8 mouse cellular contexts compared by ENCODE assay signal in genomic region chr13:58402744-58403110, GRCm38 (mm10). TPM values are rescaled to one million over a fixed set of nuclear protein-coding genes. Genes with fewer than 3 reads are reported as not detected.
DNase-seq lines count a peak whose midpoint lies in the region; ATAC-seq and TF ChIP-seq lines count a peak whose summit lies in the region.

No protein-coding gene starts in this region.

- peak overlapping the region; percentile 99 for H3K4me3 ChIP-seq in heart, embryonic 11.5 days (ENCODE audit: low read depth, low read length)
- peak overlapping the region; percentile 28 to 89 for H3K4me3 ChIP-seq in MEL (ENCODE audit: control insufficient read depth in 1 of 2, insufficient read depth in 1 of 2, low read depth in 2 of 2, low read length in 2 of 2)
- H3K4me3 ChIP-seq in hindbrain, embryonic 12.5 days: peak overlapping the region; percentile 97

- DNase-seq in heart, adult 9 months (ENCODE audit: low spot score in 2 of 2): no peak
- no peak for DNase-seq in MEL (ENCODE audit: low read depth, low spot score)
- DNase-seq in lung, postnatal 36 days: peak; percentile 87
- DNase-seq in layer of hippocampus, adult 18-20 months (ENCODE audit: low spot score in 2 of 2): no peak
- DNase-seq in urinary bladder, postnatal 25 days (ENCODE audit: low spot score): no peak
- DNase-seq in urinary bladder, adult 2 months (ENCODE audit: low spot score): no peak

- peak overlapping the region; percentile 100 for H3K9ac ChIP-seq in heart, embryonic 11.5 days (ENCODE audit: low read depth, low read length)
- H3K9ac ChIP-seq in MEL (ENCODE audit: control insufficient read depth, low read depth, low read length, poor library complexity, severe bottlenecking): peak overlapping the region; percentile 97
- peak overlapping the region; percentile 100 for H3K9ac ChIP-seq in hindbrain, embryonic 12.5 days

- peaks cover 56% of the 10 kb centered on the region for H3K79me2 ChIP-seq in MEL (ENCODE audit: control insufficient read depth, insufficient read depth, low read length, poor library complexity)

- TF ChIP-seq CTCF in MEL (IDR thresholded peaks at IDR 0.05 in 2 of 3, conservative IDR thresholded peaks at IDR 0.05 in 1 of 3; ENCODE audit: control insufficient read depth in 1 of 3, insufficient read depth in 1 of 3, low read depth in 2 of 3, low read length in 3 of 3, poor library complexity in 1 of 3, severe bottlenecking in 1 of 3): no peak

- no peak for TF ChIP-seq RAD21 in MEL (IDR thresholded peaks at IDR 0.05; ENCODE audit: low read depth, low read length)

- H3K27ac ChIP-seq in heart, embryonic 11.5 days (ENCODE audit: low read depth, low read length): peak overlapping the region; percentile 99
- H3K27ac ChIP-seq in MEL (ENCODE audit: control insufficient read depth, low read depth, low read length): peak overlapping the region; percentile 95
- peak overlapping the region; percentile 99 for H3K27ac ChIP-seq in hindbrain, embryonic 12.5 days

- H3K27me3 ChIP-seq in heart, embryonic 11.5 days (ENCODE audit: control insufficient read depth, insufficient read depth, low read length): no peaks in the 10 kb centered on the region
- H3K27me3 ChIP-seq in MEL (ENCODE audit: control insufficient read depth in 1 of 2, insufficient read depth in 2 of 2, low read length in 2 of 2): no peaks in the 10 kb centered on the region
- no peaks in the 10 kb centered on the region for H3K27me3 ChIP-seq in hindbrain, embryonic 12.5 days

- peak overlapping the region; percentile 66 for H3K4me2 ChIP-seq in heart, embryonic 11.5 days
- peak overlapping the region; percentile 54 for H3K4me2 ChIP-seq in hindbrain, embryonic 12.5 days (replicated peaks)

- TF ChIP-seq EP300 in MEL (IDR thresholded peaks at IDR 0.05; ENCODE audit: low read depth in 1 of 2, low read length in 2 of 2): peak in 1 of 2 experiments; percentile 27; a peak in 1 of 4 replicates

- H3K36me3 ChIP-seq in heart, embryonic 11.5 days (ENCODE audit: control insufficient read depth, insufficient read depth, low read length): 0 out of 2 replicates have a peak, but pooled peaks cover 1% of the 10 kb centered on the region
- peaks cover 25 to 35% of the 10 kb centered on the region in 2 experiments for H3K36me3 ChIP-seq in MEL (ENCODE audit: control insufficient read depth in 1 of 2, insufficient read depth in 2 of 2, low read length in 2 of 2)
- H3K36me3 ChIP-seq in hindbrain, embryonic 12.5 days: peaks cover 12% of the 10 kb centered on the region

- H3K4me1 ChIP-seq in heart, embryonic 11.5 days (ENCODE audit: control insufficient read depth, insufficient read depth, low read length): 0 out of 2 replicates have a peak, but pooled peaks cover 3% of the 10 kb centered on the region
- H3K4me1 ChIP-seq in MEL (ENCODE audit: control insufficient read depth in 1 of 2, insufficient read depth in 2 of 2, low read length in 2 of 2): peaks cover 6 to 17% of the 10 kb centered on the region in 2 experiments
- H3K4me1 ChIP-seq in hindbrain, embryonic 12.5 days: peaks cover 6% of the 10 kb centered on the region

- under 1% methylated on average over 24 of the region's 48 CpGs for WGBS in heart, embryonic 11.5 days (ENCODE audit: insufficient replicate concordance)
- WGBS in hindbrain, embryonic 12.5 days: under 1% methylated on average over 42 of the region's 48 CpGs

- no peaks in the 10 kb centered on the region for H3K9me3 ChIP-seq in heart, embryonic 11.5 days (replicated peaks; ENCODE audit: control insufficient read depth, low read length)
- H3K9me3 ChIP-seq in MEL (replicated peaks; ENCODE audit: insufficient read depth, low read length): no peaks in the 10 kb centered on the region
- no peaks in the 10 kb centered on the region for H3K9me3 ChIP-seq in hindbrain, embryonic 12.5 days (replicated peaks)

- TF ChIP-seq POLR2A in MEL (IDR thresholded peaks at IDR 0.05; ENCODE audit: control insufficient read depth in 1 of 2, insufficient read depth in 1 of 2, low read depth in 1 of 2, low read length in 2 of 2, poor library complexity in 1 of 2): no peak; a peak in 1 of 4 replicates

- ATAC-seq in heart, embryonic 11.5 days (replicated peaks; ENCODE audit: insufficient number of reproducible peaks, low FRiP score, low TSS enrichment): peak; percentile 61
- no peak; the same call in 1 of the 2 replicates for ATAC-seq in hindbrain, embryonic 12.5 days (ENCODE audit: low FRiP score)

TF ChIP-seq in MEL, 35 proteins besides CTCF, POLR2A, EP300 and RAD21 (continues in another document):
- TF ChIP-seq ZNF384 (IDR thresholded peaks at IDR 0.05; ENCODE audit: low read depth, low read length) (no peak), USF1 (IDR thresholded peaks at IDR 0.05; ENCODE audit: low read depth, low read length) (no peak), CHD2 (IDR thresholded peaks at IDR 0.05; ENCODE audit: low read length) (no peak), ETS1 (IDR thresholded peaks at IDR 0.05; ENCODE audit: low read depth, low read length) (no peak), NELFE (IDR thresholded peaks at IDR 0.05; ENCODE audit: low read depth, low read length) (no peak), ELF1 (IDR thresholded peaks at IDR 0.05; ENCODE audit: low read depth, low read length) (peak; percentile 79), MEF2A (IDR thresholded peaks at IDR 0.05; ENCODE audit: extremely low read depth, insufficient replicate concordance, low read depth, low read length, poor library complexity, severe bottlenecking) (no peak), HCFC1 (IDR thresholded peaks at IDR 0.05; ENCODE audit: low read depth, low read length) (no peak), GATA1 (IDR thresholded peaks at IDR 0.05; ENCODE audit: low read depth, low read length) (no peak), USF2 (IDR thresholded peaks at IDR 0.05; ENCODE audit: borderline replicate concordance in 1 of 2, insufficient read depth in 1 of 2, low read depth in 1 of 2, low read length in 2 of 2) (no peak), GABPA (IDR thresholded peaks at IDR 0.05; ENCODE audit: low read depth, low read length) (no peak), SIN3A (IDR thresholded peaks at IDR 0.05; ENCODE audit: low read length) (peak; percentile 16), MAX (IDR thresholded peaks at IDR 0.05; ENCODE audit: low read length) (no peak), TAL1 (IDR thresholded peaks at IDR 0.05; ENCODE audit: low read length) (no peak), MYC (IDR thresholded peaks at IDR 0.05; ENCODE audit: low read depth, low read length) (no peak), TCF12 (IDR thresholded peaks at IDR 0.05; ENCODE audit: low read depth, low read length) (0 out of 2 replicates have a peak, but pooled peaks have one; percentile 4), MXI1 (IDR thresholded peaks at IDR 0.05; ENCODE audit: low read depth, low read length) (0 out of 2 replicates have a peak, but pooled peaks have one; percentile 9), KAT2A (conservative IDR thresholded peaks at IDR 0.05; ENCODE audit: low read depth, low read length) (no peak), MAZ (IDR thresholded peaks at IDR 0.05; ENCODE audit: low read depth, low read length) (no peak; the same call in none of the 2 replicates), UBTF (IDR thresholded peaks at IDR 0.05; ENCODE audit: borderline replicate concordance, insufficient read depth, low read depth, low read length) (no peak), E2F4 (IDR thresholded peaks at IDR 0.05; ENCODE audit: borderline replicate concordance, low read depth, low read length) (0 out of 2 replicates have a peak, but pooled peaks have one; percentile 6), ZC3H11A (IDR thresholded peaks at IDR 0.05; ENCODE audit: low read depth, low read length) (no peak), POLR2AphosphoS2 (IDR thresholded peaks at IDR 0.05; ENCODE audit: low read length) (no peak), RCOR1 (IDR thresholded peaks at IDR 0.05; ENCODE audit: low read depth, low read length) (no peak)

RNA-seq across cellular contexts. Expression of gene Hnrnpk, which starts 0.4 kb away (rescaled TPM):
- polyA plus RNA-seq in heart, embryonic 11.5 days (2014; fragmentation: Nextera tagmentation; extraction: Ambion mirVana): 1,114 and 1,293 TPM in 2 replicates
- total RNA-seq in MEL (2012; rRNA removed): 542 and 594 TPM in 2 replicates
- polyA plus RNA-seq in MEL (2012; ENCODE audit: insufficient read depth in 1 of 2, insufficient read length in 2 of 2, low read depth in 1 of 2, low replicate concordance in 2 of 2, missing spikeins in 1 of 2): 1,000 to 10,000 TPM; 1,502 to 1,739 TPM
- 1,934 and 2,030 TPM in 2 replicates for polyA plus RNA-seq in hindbrain, embryonic 12.5 days (2016; fragmentation: Nextera tagmentation; extraction: Ambion mirVana)
- total RNA-seq in layer of hippocampus, adult 18-20 months (2021): 100 to 1,000 TPM; 658 to 684 TPM
- polyA plus RNA-seq in urinary bladder, adult 2 months (2012; rRNA removed): 504 and 577 TPM in 2 replicates

RNA-seq across cellular contexts. Expression of gene Rmi1, which starts 0.7 kb away (rescaled TPM):
- polyA plus RNA-seq in heart, embryonic 11.5 days (2014; fragmentation: Nextera tagmentation; extraction: Ambion mirVana): 22.7 and 24.1 TPM in 2 replicates
- total RNA-seq in MEL (2012; rRNA removed): 13.9 and 15.5 TPM in 2 replicates
- polyA plus RNA-seq in MEL (2012; ENCODE audit: insufficient read depth in 1 of 2, insufficient read length in 2 of 2, low read depth in 1 of 2, low replicate concordance in 2 of 2, missing spikeins in 1 of 2): 10 to 100 TPM in 1 of 2 experiments, not detected in 1; 21.4 TPM
- 29.6 and 32.1 TPM in 2 replicates for polyA plus RNA-seq in hindbrain, embryonic 12.5 days (2016; fragmentation: Nextera tagmentation; extraction: Ambion mirVana)
- total RNA-seq in layer of hippocampus, adult 18-20 months (2021): 10 to 100 TPM; 15.4 to 16.6 TPM
- polyA plus RNA-seq in urinary bladder, adult 2 months (2012; rRNA removed): 15.4 and 15.5 TPM in 2 replicates

RNA-seq across cellular contexts. Expression of gene 2210016F16Rik, which starts 17.7 kb away (rescaled TPM):
- 31.4 and 34.5 TPM in 2 replicates for polyA plus RNA-seq in heart, embryonic 11.5 days (2014; fragmentation: Nextera tagmentation; extraction: Ambion mirVana)
- 0.08 and 0.10 TPM in 2 replicates for total RNA-seq in MEL (2012; rRNA removed)
- under 1 TPM in 1 of 2 experiments, not detected in 1; 0.22 TPM for polyA plus RNA-seq in MEL (2012; ENCODE audit: insufficient read depth in 1 of 2, insufficient read length in 2 of 2, low read depth in 1 of 2, low replicate concordance in 2 of 2, missing spikeins in 1 of 2)
- 24.1 and 27.3 TPM in 2 replicates for polyA plus RNA-seq in hindbrain, embryonic 12.5 days (2016; fragmentation: Nextera tagmentation; extraction: Ambion mirVana)
- 1 to 10 TPM; 7.8 to 8.3 TPM for total RNA-seq in layer of hippocampus, adult 18-20 months (2021)
- polyA plus RNA-seq in urinary bladder, adult 2 months (2012; rRNA removed): 22.3 and 24.8 TPM in 2 replicates

RNA-seq across cellular contexts. Expression of gene Kif27, which starts 43.8 kb away (rescaled TPM):
- 0.31 and 0.66 TPM in 2 replicates for polyA plus RNA-seq in heart, embryonic 11.5 days (2014; fragmentation: Nextera tagmentation; extraction: Ambion mirVana)
- total RNA-seq in MEL (2012; rRNA removed): 0.13 and 0.42 TPM in 2 replicates
- under 1 TPM in 1 of 2 experiments, not detected in 1; 0.13 TPM for polyA plus RNA-seq in MEL (2012; ENCODE audit: insufficient read depth in 1 of 2, insufficient read length in 2 of 2, low read depth in 1 of 2, low replicate concordance in 2 of 2, missing spikeins in 1 of 2)
- polyA plus RNA-seq in hindbrain, embryonic 12.5 days (2016; fragmentation: Nextera tagmentation; extraction: Ambion mirVana): 2.4 and 2.5 TPM in 2 replicates
- total RNA-seq in layer of hippocampus, adult 18-20 months (2021): 1 to 10 TPM; 3.3 to 3.6 TPM
- polyA plus RNA-seq in urinary bladder, adult 2 months (2012; rRNA removed): 0.39 and 0.46 TPM in 2 replicates

Comparison
In these comparisons a context has a peak if more than half of its experiments do, and no peak if none do; other contexts are left out.
1. RNA of gene 2210016F16Rik, which starts 17.7 kb away (polyA plus RNA-seq): 31.4 to 34.5 TPM in heart, embryonic 11.5 days, 24.1 to 27.3 TPM in hindbrain, embryonic 12.5 days and 22.3 to 24.8 TPM in urinary bladder, adult 2 months; 0.22 TPM in MEL; every median in the first group is over 10 times any median in the second.
2. Peak in every context shown above with its lines, with median percentiles within 50 percentile points of each other: H3K27ac ChIP-seq, H3K4me3 ChIP-seq and H3K9ac ChIP-seq.